Mouse (Mus musculus) forebrain, embryonic 13.5 days (tissue): ENCODE measurements at regions not wholly inside any gene's neighbourhood (a gene's known extent, or its start where the extent isn't known, plus 50 kb on each side); places are given as distances from the start of the nearest gene placed in this dataset.

Experiments used
- ATAC-seq: fragments of 200-750 bp; cut with Nextera tagmentation; 2 replicates; pipeline ENCODE4 v1.8.0; 2017
- H3K27ac ChIP-seq: fragments of 300-500 bp; sonication (generic); 2 replicates; pipeline ENCODE4 v1.5.1; 2015; ENCODE audit warnings: inconsistent platforms, mild to moderate bottlenecking, moderate library complexity
- H3K27me3 ChIP-seq: fragments of 300-500 bp; sonication (generic); 2 replicates; pipeline ENCODE4 v1.6.1; 2015; ENCODE audit warnings: mild to moderate bottlenecking, inconsistent platforms
- H3K36me3 ChIP-seq: fragments of 300-500 bp; sonication (generic); 2 replicates; pipeline ENCODE4 v1.6.1; 2015; ENCODE audit warnings: mild to moderate bottlenecking, inconsistent platforms; ENCODE audit not compliant: poor library complexity, severe bottlenecking
- H3K4me1 ChIP-seq: fragments of 300-500 bp; sonication (generic); 2 replicates; pipeline ENCODE4 v1.6.1; 2015; ENCODE audit warnings: inconsistent platforms
- H3K4me2 ChIP-seq: fragments of 300-500 bp; sonication (generic); 2 replicates; pipeline ENCODE4 v1.6.1; 2015; ENCODE audit warnings: inconsistent platforms, mild to moderate bottlenecking, moderate library complexity
- H3K4me3 ChIP-seq: fragments of 300-500 bp; sonication (generic); 2 replicates; pipeline ENCODE4 v1.5.1; 2015; ENCODE audit warnings: mild to moderate bottlenecking, inconsistent platforms
- H3K9ac ChIP-seq: fragments of 300-500 bp; sonication (generic); 2 replicates; pipeline ENCODE4 v1.6.1; 2015; ENCODE audit warnings: mild to moderate bottlenecking, inconsistent platforms
- H3K9me3 ChIP-seq: fragments of 300-500 bp; sonication (generic); replicated peaks from 2 replicates; pipeline ENCODE4 v1.6.1; 2016; ENCODE audit warnings: inconsistent platforms
- WGBS: fragments of 180-500 bp; shearing (Covaris S2); methylation state at CpG from one replicate; pipeline ENCODE4 v1.1.7; 2015; 5-methylcytosine and 5-hydroxymethylcytosine counted together

GRCm38 (mm10) chr19:49880241-49880640 is 798.2 kb downstream of the Sorcs1 start:
- Histone ChIP-seq H3K9me3 (no peaks in the 10 kb centered on the region), H3K27me3 (no peaks in the 10 kb centered on the region), H3K9ac (no peak overlapping the region), H3K4me1 (no peaks in the 10 kb centered on the region), H3K4me2 (no peak overlapping the region), H3K27ac (no peak overlapping the region), H3K36me3 (no peaks in the 10 kb centered on the region), H3K4me3 (no peak overlapping the region)
- 57% methylated on average over 3 of the region's 3 CpGs for WGBS
- ATAC-seq: no peak

GRCm38 (mm10) chr19:49860761-49861160 is 817.7 kb downstream of the Sorcs1 start:
- ATAC-seq: no peak
- WGBS: 57% methylated on average over 7 of the region's 7 CpGs

GRCm38 (mm10) chr19:49855481-49856035 is 822.9 kb downstream of the Sorcs1 start:
- Histone ChIP-seq H3K4me2 (no peak overlapping the region), H3K4me1 (peaks cover 12% of the 10 kb centered on the region), H3K9ac (no peak overlapping the region), H3K27me3 (no peaks in the 10 kb centered on the region), H3K9me3 (no peaks in the 10 kb centered on the region), H3K4me3 (no peak overlapping the region), H3K27ac (no peak overlapping the region), H3K36me3 (no peaks in the 10 kb centered on the region)
- ATAC-seq: no peak
- 14% methylated on average over 9 of the region's 9 CpGs for WGBS

More at GRCm38 (mm10) chr19:49860761-49861160, 817.7 kb downstream of the Sorcs1 start:
- Histone ChIP-seq H3K4me1 (peaks cover 4% of the 10 kb centered on the region), H3K4me2 (no peak overlapping the region), H3K27ac (no peak overlapping the region), H3K4me3 (no peak overlapping the region), H3K9me3 (no peaks in the 10 kb centered on the region), H3K9ac (no peak overlapping the region), H3K36me3 (no peaks in the 10 kb centered on the region), H3K27me3 (no peaks in the 10 kb centered on the region)

- Histone ChIP-seq H3K4me3 (no peak overlapping the region), H3K9me3 (no peaks in the 10 kb centered on the region), H3K9ac (no peak overlapping the region), H3K27me3 (no peaks in the 10 kb centered on the region), H3K4me2 (no peak overlapping the region), H3K4me1 (0 out of 2 replicates have a peak, but pooled peaks cover 5% of the 10 kb centered on the region), H3K36me3 (no peaks in the 10 kb centered on the region), H3K27ac (no peak overlapping the region)
- WGBS: 54% methylated on average over 5 of the region's 5 CpGs
- 0 out of 2 replicates have a peak, but pooled peaks have one; percentile 43 for ATAC-seq
Measured at GRCm38 (mm10) chr19:49841984-49842383, 836.5 kb downstream of the Sorcs1 start.

- Histone ChIP-seq H3K27ac (no peak overlapping the region; the same call in 1 of the 2 replicates), H3K9ac (no peak overlapping the region), H3K27me3 (no peaks in the 10 kb centered on the region), H3K4me1 (0 out of 2 replicates have a peak, but pooled peaks cover 5% of the 10 kb centered on the region), H3K4me3 (no peak overlapping the region), H3K9me3 (no peaks in the 10 kb centered on the region), H3K36me3 (no peaks in the 10 kb centered on the region), H3K4me2 (no peak overlapping the region)
- 42% methylated on average over 2 of the region's 2 CpGs for WGBS
- ATAC-seq: peak; percentile 66
Measured at GRCm38 (mm10) chr19:49839153-49839911, 839.1 kb downstream of the Sorcs1 start.

- Histone ChIP-seq H3K36me3 (no peaks in the 10 kb centered on the region), H3K4me1 (no peaks in the 10 kb centered on the region), H3K9ac (no peak overlapping the region), H3K4me2 (no peak overlapping the region), H3K27me3 (no peaks in the 10 kb centered on the region), H3K27ac (no peak overlapping the region), H3K9me3 (no peaks in the 10 kb centered on the region), H3K4me3 (no peak overlapping the region)
- no peak for ATAC-seq
- WGBS: 74% methylated on average over 6 of the region's 6 CpGs
Measured at GRCm38 (mm10) chr19:49830918-49831317, 847.5 kb downstream of the Sorcs1 start.

- no peak overlapping the region for H3K4me3 ChIP-seq
- H3K4me2 ChIP-seq: no peak overlapping the region
- H3K36me3 ChIP-seq: no peaks in the 10 kb centered on the region
- H3K27ac ChIP-seq: no peak overlapping the region
- H3K27me3 ChIP-seq: no peaks in the 10 kb centered on the region
- no peak for ATAC-seq
- WGBS: 56% methylated on average over 3 of the region's 3 CpGs
- no peak overlapping the region for H3K9ac ChIP-seq
- H3K9me3 ChIP-seq: no peaks in the 10 kb centered on the region
- no peaks in the 10 kb centered on the region for H3K4me1 ChIP-seq
Measured at GRCm38 (mm10) chr19:49805636-49806397, 872.6 kb downstream of the Sorcs1 start.
